Mouse (Mus musculus): ENCODE results near the gene Kif3c. TPM values are rescaled to one million over a fixed set of nuclear protein-coding genes. Genes with fewer than 3 reads are reported as not detected.

Gene Kif3c
- total and polyA plus RNA-seq, 3 experiments: 3.5 to 5.9 (median 5.5) TPM

GRCm38 (mm10) chr12:3429681-3430442 is 64.9 kb downstream of the Kif3c start:
- in situ Hi-C loops (cut with MboI; ENCODE audit: low pct_ligation_motif_present, low pct_unique_long_range_greater_than_20kb, low sequenced_read_pairs): no loop called here
- Histone ChIP-seq H3K36me3 (replicated peaks in 1 of 2; ENCODE audit: control insufficient read depth in 1 of 2, insufficient read depth in 1 of 2, low read length in 1 of 2) (peaks cover 4 to 25% of the 10 kb centered on the region in 2 experiments), H3K9ac (ENCODE audit: insufficient read depth, low read depth) (peak overlapping the region; percentile 24; the same call in 1 of the 2 replicates), H3K4me1 (ENCODE audit: control insufficient read depth in 1 of 2, insufficient read depth in 2 of 2) (peaks cover 7 to 40% of the 10 kb centered on the region in 2 experiments), H3K27ac (ENCODE audit: insufficient read depth, low read depth) (no peak overlapping the region), H3K27me3 (replicated peaks) (no peaks in the 10 kb centered on the region), H3K79me2 (replicated peaks; ENCODE audit: control insufficient read depth, extremely low read depth, insufficient read depth, poor library complexity, severe bottlenecking) (peaks cover 74% of the 10 kb centered on the region), H3K9me3 (replicated peaks; ENCODE audit: low read length) (no peaks in the 10 kb centered on the region), H3K4me3 (replicated peaks in 1 of 3; ENCODE audit: low read depth in 2 of 3, low read length in 2 of 3, poor library complexity in 1 of 3) (no peak overlapping the region), H3K4me2 (ENCODE audit: insufficient read depth, low read depth, poor library complexity, severe bottlenecking) (peak overlapping the region; percentile 41)
- 0 out of 2 replicates have a peak, but pooled peaks have one; percentile 28 for TF ChIP-seq MAX (IDR thresholded peaks at IDR 0.05; ENCODE audit: low read length)
- no peak for TF ChIP-seq RAD21 (IDR thresholded peaks at IDR 0.05; ENCODE audit: low read depth, low read length)
- TF ChIP-seq EP300 (IDR thresholded peaks at IDR 0.05; ENCODE audit: low read length): peak; percentile 40; the same call in 1 of the 2 replicates
- TF ChIP-seq ETS1 (conservative IDR thresholded peaks at IDR 0.05; ENCODE audit: low read depth, low read length): 0 out of 2 replicates have a peak, but pooled peaks have one; percentile 2
- peak; percentile 8; the same call in 1 of the 2 replicates for TF ChIP-seq MEF2A (IDR thresholded peaks at IDR 0.05; ENCODE audit: borderline replicate concordance, low read depth, low read length)
- TF ChIP-seq HCFC1 (IDR thresholded peaks at IDR 0.05; ENCODE audit: low read depth, low read length): no peak
- TF ChIP-seq SIN3A (IDR thresholded peaks at IDR 0.05; ENCODE audit: low read length): 0 out of 2 replicates have a peak, but pooled peaks have one; percentile 49
- dilution Hi-C loops (cut with MboI; ENCODE audit: extremely low pct_ligation_motif_present, extremely low pct_unique_long_range_greater_than_20kb, low sequenced_read_pairs): no loop called here
- DNase-seq (ENCODE audit: extremely low read depth): peak; percentile 60

- in situ Hi-C loops (cut with MboI; ENCODE audit: low pct_ligation_motif_present, low pct_unique_long_range_greater_than_20kb, low sequenced_read_pairs): no loop called here
- Histone ChIP-seq H3K4me2 (ENCODE audit: insufficient read depth, low read depth, poor library complexity, severe bottlenecking) (0 out of 2 replicates have a peak overlapping the region, but pooled peaks have one; percentile 27), H3K36me3 (replicated peaks in 1 of 2; ENCODE audit: control insufficient read depth in 1 of 2, insufficient read depth in 1 of 2, low read length in 1 of 2) (peaks cover 4 to 25% of the 10 kb centered on the region in 2 experiments), H3K79me2 (replicated peaks; ENCODE audit: control insufficient read depth, extremely low read depth, insufficient read depth, poor library complexity, severe bottlenecking) (peaks cover 72% of the 10 kb centered on the region), H3K4me1 (ENCODE audit: control insufficient read depth in 1 of 2, insufficient read depth in 2 of 2) (peaks cover 7 to 40% of the 10 kb centered on the region in 2 experiments), H3K9ac (ENCODE audit: insufficient read depth, low read depth) (no peak overlapping the region), H3K4me3 (replicated peaks in 1 of 3; ENCODE audit: low read depth in 2 of 3, low read length in 2 of 3, poor library complexity in 1 of 3) (no peak overlapping the region), H3K9me3 (replicated peaks; ENCODE audit: low read length) (no peaks in the 10 kb centered on the region), H3K27ac (ENCODE audit: insufficient read depth, low read depth) (no peak overlapping the region), H3K27me3 (replicated peaks) (no peaks in the 10 kb centered on the region)
- dilution Hi-C loops (cut with MboI; ENCODE audit: extremely low pct_ligation_motif_present, extremely low pct_unique_long_range_greater_than_20kb, low sequenced_read_pairs): no loop called here
- no peak for DNase-seq (ENCODE audit: extremely low read depth)
- TF ChIP-seq SIN3A (IDR thresholded peaks at IDR 0.05; ENCODE audit: low read length) (0 out of 2 replicates have a peak, but pooled peaks have one; percentile 4), MAX (IDR thresholded peaks at IDR 0.05; ENCODE audit: low read length) (0 out of 2 replicates have a peak, but pooled peaks have one; percentile 2), PAX5 (IDR thresholded peaks at IDR 0.05; ENCODE audit: low read length) (no peak)
These were observed 65.5 kb downstream of the Kif3c start for GRCm38 (mm10) chr12:3430443-3430753.

GRCm38 (mm10) chr12:3430985-3431384 is 66.1 kb downstream of the Kif3c start:
- H3K9ac ChIP-seq (ENCODE audit: insufficient read depth, low read depth): no peak overlapping the region
- no peak overlapping the region for H3K27ac ChIP-seq (ENCODE audit: insufficient read depth, low read depth)
- H3K4me1 ChIP-seq (ENCODE audit: control insufficient read depth in 1 of 2, insufficient read depth in 2 of 2): peaks cover 7 to 40% of the 10 kb centered on the region in 2 experiments
- no peaks in the 10 kb centered on the region for H3K9me3 ChIP-seq (replicated peaks; ENCODE audit: low read length)
- no peak overlapping the region for H3K4me2 ChIP-seq (ENCODE audit: insufficient read depth, low read depth, poor library complexity, severe bottlenecking)
- no peak overlapping the region for H3K4me3 ChIP-seq (replicated peaks in 1 of 3; ENCODE audit: low read depth in 2 of 3, low read length in 2 of 3, poor library complexity in 1 of 3)
- no peaks in the 10 kb centered on the region for H3K27me3 ChIP-seq (replicated peaks)
- in situ Hi-C loops (cut with MboI; ENCODE audit: low pct_ligation_motif_present, low pct_unique_long_range_greater_than_20kb, low sequenced_read_pairs) (no loop called here), dilution Hi-C loops (cut with MboI; ENCODE audit: extremely low pct_ligation_motif_present, extremely low pct_unique_long_range_greater_than_20kb, low sequenced_read_pairs) (no loop called here)
- H3K36me3 ChIP-seq (replicated peaks in 1 of 2; ENCODE audit: control insufficient read depth in 1 of 2, insufficient read depth in 1 of 2, low read length in 1 of 2): peaks cover 4 to 25% of the 10 kb centered on the region in 2 experiments
- H3K79me2 ChIP-seq (replicated peaks; ENCODE audit: control insufficient read depth, extremely low read depth, insufficient read depth, poor library complexity, severe bottlenecking): peaks cover 71% of the 10 kb centered on the region
- TF ChIP-seq RCOR1 (conservative IDR thresholded peaks at IDR 0.05; ENCODE audit: low read depth, low read length) (no peak), IRF4 (IDR thresholded peaks at IDR 0.05; ENCODE audit: low read depth, low read length) (no peak), ZNF384 (IDR thresholded peaks at IDR 0.05; ENCODE audit: low read depth, low read length) (no peak), MEF2A (IDR thresholded peaks at IDR 0.05; ENCODE audit: borderline replicate concordance, low read depth, low read length) (no peak), CHD1 (IDR thresholded peaks at IDR 0.05; ENCODE audit: low read depth, low read length) (no peak), MAZ (IDR thresholded peaks at IDR 0.05; ENCODE audit: low read depth, low read length) (no peak)
- no peak for DNase-seq (ENCODE audit: extremely low read depth)

All from CH12.LX (cell line).